Mouse (Mus musculus): ENCODE data around the gene Plppr1.

Plppr1 gene

DNA sequence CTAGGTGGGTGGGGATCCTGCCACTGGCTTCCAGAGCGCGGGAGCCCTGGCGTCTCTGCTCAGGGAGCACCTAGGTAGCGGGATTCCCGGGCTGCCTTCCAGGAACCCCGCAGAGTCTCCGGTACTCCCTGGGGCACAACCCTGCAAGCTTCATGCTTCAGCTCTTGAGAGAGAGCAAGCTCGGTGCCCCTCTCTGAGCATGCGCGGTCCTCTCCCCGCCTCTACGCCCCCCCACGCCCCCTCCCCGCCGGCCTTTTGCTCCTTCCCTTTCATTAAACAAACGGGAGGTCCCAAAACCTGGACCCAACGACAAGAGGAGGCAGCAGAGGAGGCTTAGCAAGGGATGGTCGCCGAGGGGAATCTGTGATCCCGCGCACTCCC lies at the start of gene Plppr1:
Gene Plppr1 (plus strand): TSS at position 253 of the 381 bp plus-strand sequence.
- DNase-seq = peak in 1 of 2 experiments; percentile 23

GRCm38 (mm10) chr4:49016701-49017100 lies 42.4 kb upstream of the Plppr1 start:
- no peak for DNase-seq

DNA sequence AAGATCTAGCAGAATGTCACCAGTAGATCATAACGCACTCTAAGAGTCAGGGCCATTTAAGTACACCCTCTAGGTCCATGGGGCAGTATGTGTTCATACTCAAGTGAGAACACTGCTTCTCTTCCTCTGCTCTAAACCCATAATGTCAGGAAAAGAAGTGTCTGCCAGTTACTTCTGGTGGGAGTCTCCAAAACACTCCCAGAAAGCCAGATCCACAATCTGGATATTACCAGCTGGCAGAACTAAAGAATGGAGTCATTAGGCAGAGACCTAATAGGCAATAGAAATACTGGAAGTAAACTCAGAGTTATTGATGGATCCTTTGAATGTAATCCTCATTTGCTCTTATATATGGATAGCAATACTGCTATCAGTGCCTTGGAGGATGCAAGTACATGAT lies 35.9 kb upstream of the Plppr1 start:
- no peak for DNase-seq

DNA sequence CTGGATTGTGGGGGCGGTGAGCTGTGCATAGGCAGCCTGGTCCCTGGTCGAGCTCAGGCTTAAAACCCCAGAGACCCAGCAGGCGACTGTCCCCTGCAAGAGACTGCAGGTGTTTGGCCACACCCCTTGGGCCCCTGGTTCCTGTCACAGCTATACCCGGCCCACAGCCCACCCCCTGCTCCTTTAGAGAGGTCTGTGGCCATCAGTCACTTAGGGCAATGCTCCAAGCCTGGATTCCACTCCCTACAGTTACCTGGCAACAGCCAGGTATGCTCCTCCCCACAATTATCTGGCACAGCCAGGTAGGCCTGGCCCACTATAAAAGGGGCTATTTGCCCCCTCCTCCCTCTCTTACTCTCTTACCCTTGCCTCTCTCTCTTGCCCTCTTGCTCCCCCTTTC lies 20.8 kb upstream of the Plppr1 start:
- no peak for DNase-seq

- DNase-seq = no peak
Measured at GRCm38 (mm10) chr4:49039854-49040253, 19.2 kb upstream of the Plppr1 start.

- no peak for DNase-seq
Measured at GRCm38 (mm10) chr4:49041655-49042054, 17.4 kb upstream of the Plppr1 start.

DNA sequence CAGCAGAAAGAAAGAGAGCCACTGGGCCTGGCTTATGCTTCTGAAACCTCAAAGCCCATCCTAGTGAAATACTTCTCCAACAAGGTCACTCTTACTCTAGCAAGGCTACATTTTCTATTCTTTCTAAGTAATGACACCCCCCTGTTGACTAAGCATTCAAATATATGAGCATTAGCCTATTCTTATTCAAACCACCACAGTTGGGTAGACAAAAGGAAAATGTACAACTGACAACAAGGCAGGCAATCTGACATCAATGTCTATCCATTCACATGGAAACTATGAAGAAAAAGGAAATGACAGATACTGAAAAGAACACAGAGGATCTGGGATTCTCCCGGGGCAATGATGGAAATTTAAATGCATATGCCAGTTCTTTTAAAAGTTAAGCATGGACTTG lies 8.4 kb upstream of the Plppr1 start:
- no peak for DNase-seq

- no peak for DNase-seq
Measured at GRCm38 (mm10) chr4:49057916-49058315, 1.2 kb upstream of the Plppr1 start.

GRCm38 (mm10) chr4:49058557-49058956 lies 516 bp upstream of the Plppr1 start:
- DNase-seq = no peak

DNA sequence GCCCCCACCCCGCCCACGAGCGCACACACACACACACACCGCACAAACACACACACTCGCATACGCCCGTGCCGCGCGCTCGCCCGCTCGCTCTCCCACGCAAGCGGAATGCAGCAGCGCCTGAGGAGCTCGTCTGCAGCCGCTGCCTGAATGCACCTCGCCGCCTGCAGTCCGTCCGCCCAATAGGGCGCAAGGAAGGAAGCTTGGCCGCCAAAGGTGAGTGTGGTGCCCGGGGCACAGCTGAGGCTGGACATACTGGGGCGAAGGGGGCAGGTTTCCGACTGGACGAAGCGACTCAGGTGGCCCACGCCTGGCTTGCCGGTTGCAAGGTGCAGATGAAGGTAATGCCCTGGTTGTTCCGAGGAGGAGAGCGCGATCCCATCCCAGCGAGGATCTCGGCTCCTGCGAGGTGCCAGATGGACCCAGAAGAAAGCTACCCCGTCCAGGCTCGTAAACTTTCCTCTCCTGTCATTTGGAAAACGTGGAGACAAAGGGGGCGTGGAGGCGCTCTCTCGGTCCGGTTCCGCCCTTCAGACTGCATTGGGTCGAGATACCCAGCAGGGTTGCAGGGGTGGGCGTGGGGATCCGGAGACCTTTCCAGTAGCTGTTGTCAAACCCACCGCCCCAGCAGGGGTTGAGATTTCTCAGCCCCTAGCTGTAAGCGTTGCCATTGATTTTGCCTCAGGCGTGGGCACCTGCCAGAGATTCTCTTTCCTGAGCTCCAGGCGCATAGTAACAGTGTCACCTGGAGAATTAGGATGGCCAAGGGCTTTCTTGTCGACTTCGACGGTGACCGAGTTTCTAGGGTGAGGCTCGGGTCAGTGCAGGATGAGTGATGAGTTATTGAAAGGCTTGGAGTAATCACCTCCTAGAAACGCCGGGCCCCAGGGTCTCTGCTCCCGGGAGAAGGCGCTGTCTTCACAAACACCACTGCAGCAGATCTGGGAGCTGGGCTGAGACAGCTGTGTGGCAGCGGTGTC lies 619 bp downstream of the Plppr1 start:
- DNase-seq = peak in 1 of 2 experiments; percentile 29

DNA sequence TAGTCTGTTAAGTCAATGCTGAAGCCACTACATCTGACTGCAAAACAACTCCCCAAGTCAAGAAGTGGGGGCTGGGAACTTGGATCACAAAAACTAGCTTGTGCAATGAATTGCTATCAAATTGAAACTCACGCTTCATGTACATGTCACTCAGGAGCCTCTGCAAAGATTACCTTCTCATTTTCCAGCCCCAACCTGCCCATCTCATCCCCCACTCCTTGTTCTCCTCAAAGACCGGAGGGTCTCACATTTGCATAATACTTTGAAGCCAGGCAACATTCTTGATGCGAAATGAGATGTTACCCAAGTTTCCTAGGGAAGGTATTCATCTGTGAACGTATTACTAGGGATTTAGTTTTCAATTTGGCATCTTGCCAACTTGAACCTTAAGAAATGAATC lies 10.4 kb downstream of the Plppr1 start:
- DNase-seq = no peak

DNA sequence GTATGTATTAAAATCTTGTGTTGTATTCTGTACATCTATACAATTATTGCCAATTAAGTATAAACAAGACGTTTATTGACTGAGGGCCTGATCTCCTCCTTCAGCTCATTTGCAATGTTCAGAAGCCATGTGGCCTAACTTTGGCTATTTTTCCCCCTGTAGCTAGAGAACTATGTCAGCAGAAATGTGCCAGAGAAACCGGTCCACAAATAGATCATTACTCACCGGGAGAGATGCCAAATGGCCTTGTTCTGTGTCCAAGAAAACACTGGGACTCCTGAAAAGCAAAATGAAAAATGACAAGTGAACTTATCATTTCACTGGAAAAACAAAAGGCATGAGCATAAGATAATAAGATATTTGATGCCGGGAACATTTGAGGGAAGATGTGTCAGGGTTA lies 13.8 kb downstream of the Plppr1 start:
- peak in 1 of 2 experiments; percentile 41 for DNase-seq

- DNase-seq = no peak
Measured at GRCm38 (mm10) chr4:49075881-49076280, 16.8 kb downstream of the Plppr1 start.

GRCm38 (mm10) chr4:49079399-49079798 lies 20.3 kb downstream of the Plppr1 start:
- no peak for DNase-seq

DNA sequence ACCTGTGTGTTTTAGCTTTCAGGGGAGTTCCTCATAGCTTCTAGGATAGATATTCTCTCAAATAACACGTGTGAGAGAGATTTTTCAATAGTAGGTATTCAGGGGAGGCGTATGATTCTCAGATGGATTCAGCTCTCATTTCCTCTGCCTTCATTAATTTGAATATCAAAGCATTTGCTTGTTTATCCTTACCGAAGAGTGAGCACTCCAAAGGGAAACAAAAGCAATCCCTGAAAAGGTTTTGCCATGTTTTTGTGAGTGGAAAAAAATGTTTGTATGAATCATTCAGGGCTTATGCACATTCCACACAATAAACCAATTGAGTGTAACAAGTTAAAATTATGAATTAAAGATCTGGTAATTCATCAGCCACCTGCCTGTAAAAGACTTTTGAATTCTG lies 29.1 kb downstream of the Plppr1 start:
- DNase-seq = no peak

- no peak for DNase-seq
Measured at GRCm38 (mm10) chr4:49090461-49090860, 31.4 kb downstream of the Plppr1 start.

DNA sequence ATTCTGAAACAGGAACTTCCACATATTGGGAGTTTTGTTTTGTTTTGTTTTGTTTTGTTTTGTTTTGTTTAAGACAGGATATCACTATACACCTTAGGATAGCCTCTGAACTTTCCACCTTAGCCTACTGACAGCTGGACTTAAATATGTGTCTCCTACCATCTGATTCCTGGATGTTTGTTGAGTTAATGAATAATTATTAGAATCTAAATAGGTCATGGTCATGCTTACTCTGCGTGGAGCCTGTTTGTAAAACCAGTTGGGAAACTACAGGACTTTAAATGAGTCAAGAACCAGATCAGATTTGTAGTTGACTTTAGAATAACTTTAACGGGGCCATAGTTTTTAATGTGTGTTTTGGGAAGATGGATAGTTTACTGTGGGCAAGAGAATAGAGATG lies 40.4 kb downstream of the Plppr1 start:
- no peak for DNase-seq

DNA sequence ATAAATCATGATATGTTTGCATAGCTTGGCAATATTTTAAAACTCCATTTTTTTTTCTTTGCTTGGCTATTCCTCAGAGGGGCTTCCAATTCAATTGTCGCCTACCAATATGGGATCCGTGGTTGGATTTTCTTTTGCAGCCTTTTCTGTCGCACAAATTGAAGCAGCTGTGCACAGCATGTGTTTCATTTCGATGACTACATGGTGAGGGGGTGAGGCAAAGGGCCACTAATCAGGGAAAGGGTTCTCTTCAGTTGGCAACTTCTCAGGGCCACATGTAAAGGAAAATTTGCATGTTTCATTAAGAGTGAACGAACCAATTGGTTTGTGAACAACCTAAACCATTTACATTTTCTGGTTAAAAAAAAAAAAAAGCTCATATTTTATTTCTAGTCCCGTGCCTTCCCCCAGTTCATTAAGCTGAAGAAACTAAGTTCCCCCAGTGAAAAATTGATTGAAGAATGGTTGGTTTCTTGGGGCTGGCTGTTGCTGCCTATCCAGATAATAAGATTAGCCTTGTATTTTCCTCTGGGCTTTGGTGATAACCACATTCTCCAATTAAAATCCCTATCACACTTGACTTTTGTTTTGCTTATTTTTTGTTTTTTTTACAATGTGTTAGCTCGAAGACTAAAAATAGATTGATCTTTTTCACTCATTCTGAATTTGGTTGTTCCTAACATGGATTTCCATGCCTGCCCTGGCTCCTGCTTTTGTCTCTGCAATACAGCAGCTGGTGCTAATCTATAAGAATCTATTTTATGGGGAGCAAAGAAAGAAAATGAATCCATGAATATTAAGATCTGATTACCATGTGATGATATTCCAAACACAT lies 43.1 kb downstream of the Plppr1 start:
- no peak for DNase-seq

DNA sequence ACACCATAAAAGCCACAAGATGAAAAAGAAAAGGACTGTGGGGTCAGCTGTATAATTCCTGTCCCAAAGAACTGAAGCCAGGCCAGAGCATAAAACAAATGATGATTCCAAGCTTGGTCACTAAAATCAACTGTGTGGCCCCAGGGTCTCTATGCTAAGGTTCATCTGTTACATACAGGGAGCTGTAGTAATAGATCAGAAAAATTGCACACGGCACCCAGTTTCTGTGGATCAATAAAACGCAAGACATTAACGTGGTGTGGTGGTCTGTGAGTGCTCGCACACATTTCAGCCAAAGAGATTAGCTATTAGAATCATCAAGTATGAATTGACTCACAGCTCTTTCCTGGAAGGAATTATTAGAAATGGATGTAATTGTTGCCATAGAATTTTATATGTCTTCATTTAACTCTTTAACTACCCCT lies 43.7 kb downstream of the Plppr1 start:
- DNase-seq = no peak

DNA sequence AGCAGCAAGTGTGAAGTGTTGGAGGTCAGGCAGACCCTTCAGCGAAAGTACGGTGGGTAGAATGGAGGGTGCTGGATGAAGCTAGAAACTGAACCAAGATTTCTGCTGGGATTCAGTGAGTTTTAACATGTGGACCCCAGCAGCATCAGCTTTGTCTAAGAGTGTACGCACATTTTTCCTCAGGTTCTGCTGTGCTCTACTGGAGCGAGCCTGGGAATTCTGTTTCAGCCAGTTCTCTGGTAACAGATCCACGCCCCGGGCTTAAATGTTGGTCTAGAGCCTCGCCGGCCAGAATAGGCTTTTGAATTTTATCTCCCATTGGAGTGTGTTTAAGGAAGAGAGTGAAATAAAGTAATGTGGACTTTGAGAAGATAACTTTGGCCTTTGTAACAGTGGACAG lies 45.8 kb downstream of the Plppr1 start:
- DNase-seq = no peak

- DNase-seq = no peak
Measured at GRCm38 (mm10) chr4:49107895-49108294, 48.8 kb downstream of the Plppr1 start.

DNA sequence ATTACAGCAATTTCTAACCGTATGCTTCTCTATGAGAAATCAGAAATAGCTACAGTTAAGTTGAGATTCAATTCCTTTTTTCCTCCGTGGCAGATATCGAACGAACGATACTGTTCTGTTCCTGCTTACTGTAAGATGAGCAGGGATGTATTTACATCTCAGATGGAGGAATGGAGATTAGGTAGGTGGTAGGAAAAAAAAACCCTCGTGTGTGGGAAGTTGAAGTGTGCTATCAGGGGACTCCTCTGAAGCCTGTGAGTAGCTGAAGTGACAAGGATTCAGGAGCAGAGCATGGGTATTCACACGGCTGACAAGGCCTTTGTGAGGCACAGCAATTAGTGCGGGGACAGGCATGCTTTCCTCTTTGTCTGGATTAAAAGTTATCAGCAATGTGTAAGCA lies 49.3 kb downstream of the Plppr1 start:
- DNase-seq = no peak

- DNase-seq = no peak
Measured at GRCm38 (mm10) chr4:49109989-49110388, 50.9 kb downstream of the Plppr1 start.

DNA sequence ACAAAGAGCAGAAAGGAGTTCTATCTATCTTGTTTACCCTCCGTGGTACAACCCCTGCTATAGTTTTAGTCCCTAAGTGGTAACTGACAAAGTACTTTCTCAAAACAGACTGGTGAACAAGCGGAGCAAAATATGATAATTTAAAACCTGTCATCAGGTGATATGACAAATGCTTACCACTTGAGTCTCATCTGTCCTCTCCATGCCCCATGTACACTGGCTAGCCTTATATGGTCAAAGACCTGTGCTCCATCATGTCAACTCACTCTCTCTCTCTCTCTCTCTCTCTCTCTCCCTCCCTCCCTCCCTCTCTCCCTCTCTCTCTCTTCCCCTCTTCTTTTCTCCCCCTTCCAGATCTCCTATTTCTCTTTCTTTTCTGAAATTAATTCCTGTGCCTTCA lies 59.8 kb downstream of the Plppr1 start:
- no peak for DNase-seq
